10 mouse cellular contexts compared by ENCODE assay signal in genomic region chr16:10974037-10974446, GRCm38 (mm10).
DNase-seq lines count a peak whose midpoint lies in the region; ATAC-seq lines count a peak whose summit lies in the region.
"Had no signal": no experiment of that assay in that cellular context is flagged by ENCODE, and none has a peak within 500 bp of the region (broad histone marks: within the 10 kb centered on the region; RNA-seq: fewer than 3 reads in every experiment).

No protein-coding gene starts in this region.

- 35% methylated on average over 3 of the region's 3 CpGs for WGBS in forebrain, embryonic 13.5 days
- 37% methylated on average over 3 of the region's 3 CpGs for WGBS in forebrain, embryonic 11.5 days
- WGBS in kidney, embryonic 15.5 days: 23% methylated on average over 3 of the region's 3 CpGs

- H3K27me3 ChIP-seq in forebrain, embryonic 13.5 days: no peaks in the 10 kb centered on the region
- H3K27me3 ChIP-seq in forebrain, embryonic 11.5 days (ENCODE audit: control insufficient read depth, insufficient read depth, low read length): no peaks in the 10 kb centered on the region
- no peaks in the 10 kb centered on the region for H3K27me3 ChIP-seq in kidney, embryonic 15.5 days
- H3K27me3 ChIP-seq: lung, embryonic 15.5 days; stomach, embryonic 15.5 days had no signal

- H3K9ac ChIP-seq in forebrain, embryonic 13.5 days: no peak overlapping the region
- H3K9ac ChIP-seq in forebrain, embryonic 11.5 days (ENCODE audit: low read length): no peak overlapping the region
- no peak overlapping the region for H3K9ac ChIP-seq in kidney, embryonic 15.5 days
- H3K9ac ChIP-seq: lung, embryonic 15.5 days; stomach, embryonic 15.5 days had no signal

- no peaks in the 10 kb centered on the region for H3K9me3 ChIP-seq in forebrain, embryonic 13.5 days (replicated peaks)
- H3K9me3 ChIP-seq in forebrain, embryonic 11.5 days (ENCODE audit: control insufficient read depth, low read length): no peaks in the 10 kb centered on the region
- no peaks in the 10 kb centered on the region for H3K9me3 ChIP-seq in kidney, embryonic 15.5 days (replicated peaks)
- H3K9me3 ChIP-seq: lung, embryonic 15.5 days; stomach, embryonic 15.5 days had no signal

- no peaks in the 10 kb centered on the region for H3K36me3 ChIP-seq in forebrain, embryonic 13.5 days (ENCODE audit: poor library complexity, severe bottlenecking)
- H3K36me3 ChIP-seq in forebrain, embryonic 11.5 days (ENCODE audit: control insufficient read depth, insufficient read depth, low read length): no peaks in the 10 kb centered on the region; the same call in 1 of the 2 replicates
- H3K36me3 ChIP-seq in kidney, embryonic 15.5 days: peaks cover 11% of the 10 kb centered on the region; the same call in 1 of the 2 replicates
- H3K36me3 ChIP-seq: stomach, embryonic 15.5 days had no signal

- H3K4me1 ChIP-seq in forebrain, embryonic 13.5 days: peaks cover 8% of the 10 kb centered on the region
- H3K4me1 ChIP-seq in forebrain, embryonic 11.5 days (replicated peaks; ENCODE audit: control insufficient read depth, insufficient read depth, low read length): no peaks in the 10 kb centered on the region
- peaks cover 87% of the 10 kb centered on the region for H3K4me1 ChIP-seq in kidney, embryonic 15.5 days

- no peak overlapping the region for H3K4me3 ChIP-seq in forebrain, embryonic 13.5 days
- H3K4me3 ChIP-seq in forebrain, embryonic 11.5 days (ENCODE audit: low read depth, low read length): no peak overlapping the region
- no peak overlapping the region for H3K4me3 ChIP-seq in kidney, embryonic 15.5 days (replicated peaks)
- H3K4me3 ChIP-seq: lung, embryonic 15.5 days; stomach, embryonic 15.5 days had no signal

- no peak overlapping the region for H3K27ac ChIP-seq in forebrain, embryonic 13.5 days
- H3K27ac ChIP-seq in forebrain, embryonic 11.5 days (ENCODE audit: low read depth, low read length): no peak overlapping the region
- peak overlapping the region; percentile 54 for H3K27ac ChIP-seq in kidney, embryonic 15.5 days
- H3K27ac ChIP-seq: lung, embryonic 15.5 days; stomach, embryonic 15.5 days had no signal

- no peak overlapping the region for H3K4me2 ChIP-seq in forebrain, embryonic 13.5 days
- no peak overlapping the region for H3K4me2 ChIP-seq in forebrain, embryonic 11.5 days (ENCODE audit: low read depth, low read length, severe bottlenecking)
- no peak overlapping the region for H3K4me2 ChIP-seq in kidney, embryonic 15.5 days
- H3K4me2 ChIP-seq: lung, embryonic 15.5 days; stomach, embryonic 15.5 days had no signal

- 0 out of 2 replicates have a peak, but pooled peaks have one; percentile 38 for ATAC-seq in forebrain, embryonic 13.5 days
- ATAC-seq in forebrain, embryonic 11.5 days (replicated peaks; ENCODE audit: low FRiP score): no peak
- ATAC-seq in kidney, embryonic 15.5 days (replicated peaks; ENCODE audit: low FRiP score): no peak

- no peak for DNase-seq in forebrain, embryonic 11.5 days (ENCODE audit: low spot score)
- DNase-seq in right cerebral cortex, adult 18-20 months: peak; percentile 38
- DNase-seq in right cerebral cortex, postnatal 25 days: no peak
- DNase-seq in ovary, postnatal 14 days (ENCODE audit: low spot score): peak; percentile 69
- no peak for DNase-seq in spleen, adult 12 weeks (ENCODE audit: low spot score)
- DNase-seq in yolk sac, embryonic 10.5 days (ENCODE audit: low spot score): no peak

Comparison
In these comparisons a context has a peak if more than half of its experiments do, and no peak if none do; other contexts are left out.
1. DNase-seq: peak in right cerebral cortex, adult 18-20 months (single experiment) and ovary, postnatal 14 days (single experiment); none in forebrain, embryonic 11.5 days (single experiment), right cerebral cortex, postnatal 25 days (single experiment), spleen, adult 12 weeks (single experiment) and yolk sac, embryonic 10.5 days (single experiment).